Mouse (Mus musculus) limb, embryonic 14.5 days (tissue): ENCODE results near the gene Ugt1a7c. TPM values are rescaled to one million over a fixed set of nuclear protein-coding genes. Genes with fewer than 3 reads are reported as not detected.

Experiments used
- ATAC-seq: fragments of 200-750 bp; cut with Nextera tagmentation; 2 replicates; pipeline ENCODE4 v1.8.0; 2017; ENCODE audit warnings: low read depth, moderate number of reproducible peaks, moderate TSS enrichment; ENCODE audit not compliant: low FRiP score
- DNase-seq: peaks from one replicate; pipeline ENCODE4 v3.0.0-alpha.2; 2015; ENCODE audit warnings: low spot score
- H3K27ac ChIP-seq: fragments of 300-500 bp; sonication (generic); replicated peaks from 2 replicates; pipeline ENCODE4 v1.5.1; 2014; ENCODE audit warnings: low read depth, mild to moderate bottlenecking, low read length, moderate library complexity, mixed read lengths
- H3K27me3 ChIP-seq: fragments of 300-500 bp; sonication (generic); 2 replicates; pipeline ENCODE4 v1.6.1; 2014; ENCODE audit warnings: low read length, mixed read lengths; ENCODE audit not compliant: control insufficient read depth, insufficient read depth
- H3K36me3 ChIP-seq: fragments of 300-500 bp; sonication (generic); 2 replicates; pipeline ENCODE4 v1.6.1; 2014; ENCODE audit warnings: mild to moderate bottlenecking, low read length, moderate library complexity, mixed read lengths; ENCODE audit not compliant: control insufficient read depth, insufficient read depth
- H3K4me1 ChIP-seq: fragments of 300-500 bp; sonication (generic); 2 replicates; pipeline ENCODE4 v1.6.1; 2014; ENCODE audit warnings: antibody characterized with exemption, low read length, mixed read lengths; ENCODE audit not compliant: control insufficient read depth, insufficient read depth
- H3K4me2 ChIP-seq: fragments of 300-500 bp; sonication (generic); replicated peaks from 2 replicates; pipeline ENCODE4 v1.6.1; 2014; ENCODE audit warnings: low read depth, mild to moderate bottlenecking, low read length, moderate library complexity; ENCODE audit not compliant: severe bottlenecking
- H3K4me3 ChIP-seq: fragments of 300-500 bp; sonication (generic); replicated peaks from 2 replicates; pipeline ENCODE4 v1.5.1; 2014; ENCODE audit warnings: low read length
- H3K9ac ChIP-seq: fragments of 300-500 bp; sonication (generic); 2 replicates; pipeline ENCODE4 v1.6.1; 2014; ENCODE audit warnings: mild to moderate bottlenecking, low read depth, low read length, moderate library complexity; ENCODE audit not compliant: severe bottlenecking
- H3K9me3 ChIP-seq: fragments of 300-500 bp; sonication (generic); 2 replicates; pipeline ENCODE4 v1.6.1; 2016; ENCODE audit warnings: low read length; ENCODE audit not compliant: control insufficient read depth
- POLR2A ChIP-seq: fragments of 200-500 bp; IDR thresholded peaks from 2 replicates; pipeline ENCODE4 v1.8.0; 2012; ENCODE audit warnings: inconsistent platforms, mild to moderate bottlenecking, moderate library complexity, borderline replicate concordance; ENCODE audit not compliant: insufficient read depth, insufficient read length; ENCODE audit errors: extremely low read depth
- WGBS: fragments of 180-500 bp; shearing (Covaris S2); extraction: QIAGEN DNeasy Blood & Tissue Kit; methylation state at CpG from one replicate; pipeline ENCODE4 v1.1.7; 2014; 5-methylcytosine and 5-hydroxymethylcytosine counted together
- polyA plus RNA-seq, 2 experiments: library from polyadenylated mRNA; depleted of rRNA in 1 of 2; stranded (reverse) in 1 of 2; unstranded in 1 of 2; fragments of >200 nt; fragmentation: Nextera tagmentation in 1 of 2; extraction: Ambion mirVana in 1 of 2; gene quantifications; 2 replicates each; pipeline versions ENCODE4 v1.2.1 to v1.2.3; 2012 to 2014

The Ugt1a7c gene
- polyA plus RNA-seq, 2 experiments, result 2.2 to 2.6 TPM

- WGBS, result 78% methylated on average over 4 of the region's 4 CpGs
- no peak overlapping the region for H3K27ac ChIP-seq
- no peaks in the 10 kb centered on the region for H3K27me3 ChIP-seq
- no peaks in the 10 kb centered on the region for H3K9me3 ChIP-seq
- no peak for DNase-seq
- no peak for ATAC-seq
- H3K9ac ChIP-seq, result no peak overlapping the region
- TF ChIP-seq POLR2A, result no peak
- H3K4me3 ChIP-seq, result no peak overlapping the region
- H3K36me3 ChIP-seq, result no peaks in the 10 kb centered on the region
- H3K4me2 ChIP-seq, result no peak overlapping the region
- no peaks in the 10 kb centered on the region for H3K4me1 ChIP-seq
Observed at GRCm38 (mm10) chr1:88070902-88071301, 24.0 kb upstream of the Ugt1a7c start.

- no peak for TF ChIP-seq POLR2A
- H3K27me3 ChIP-seq, result no peaks in the 10 kb centered on the region
- no peak overlapping the region for H3K27ac ChIP-seq
- H3K4me2 ChIP-seq, result no peak overlapping the region
- no peaks in the 10 kb centered on the region for H3K36me3 ChIP-seq
- H3K4me3 ChIP-seq, result no peak overlapping the region
- 86% methylated on average over 2 of the region's 2 CpGs for WGBS
- H3K4me1 ChIP-seq, result no peaks in the 10 kb centered on the region
- DNase-seq, result no peak
- H3K9me3 ChIP-seq, result no peaks in the 10 kb centered on the region
- H3K9ac ChIP-seq, result no peak overlapping the region
- no peak for ATAC-seq
Observed at GRCm38 (mm10) chr1:88074471-88074870, 20.4 kb upstream of the Ugt1a7c start.

- H3K27me3 ChIP-seq, result no peaks in the 10 kb centered on the region
- no peak for TF ChIP-seq POLR2A
- no peak overlapping the region for H3K27ac ChIP-seq
- H3K4me2 ChIP-seq, result no peak overlapping the region
- DNase-seq (no peak), ATAC-seq (no peak)
- H3K9ac ChIP-seq, result no peak overlapping the region
- WGBS, result 92% methylated on average over 1 of the region's 1 CpGs
- no peaks in the 10 kb centered on the region for H3K9me3 ChIP-seq
- H3K36me3 ChIP-seq, result no peaks in the 10 kb centered on the region
- no peaks in the 10 kb centered on the region for H3K4me1 ChIP-seq
- H3K4me3 ChIP-seq, result no peak overlapping the region
Observed at GRCm38 (mm10) chr1:88077128-88077527, 17.7 kb upstream of the Ugt1a7c start.

- no peak for TF ChIP-seq POLR2A
- no peak for ATAC-seq
- 85% methylated on average over 1 of the region's 1 CpGs for WGBS
Observed at GRCm38 (mm10) chr1:88081670-88082069, 13.2 kb upstream of the Ugt1a7c start.

GRCm38 (mm10) chr1:88086125-88086524 is 8.7 kb upstream of the Ugt1a7c start:
- 72% methylated on average over 1 of the region's 1 CpGs for WGBS
- no peak for DNase-seq
- Histone ChIP-seq H3K36me3 (no peaks in the 10 kb centered on the region), H3K4me3 (no peak overlapping the region), H3K9me3 (no peaks in the 10 kb centered on the region), H3K9ac (no peak overlapping the region), H3K4me2 (no peak overlapping the region), H3K4me1 (no peaks in the 10 kb centered on the region), H3K27ac (no peak overlapping the region), H3K27me3 (no peaks in the 10 kb centered on the region)
- ATAC-seq, result no peak
- no peak for TF ChIP-seq POLR2A

More at GRCm38 (mm10) chr1:88081670-88082069, 13.2 kb upstream of the Ugt1a7c start:
- no peaks in the 10 kb centered on the region for H3K27me3 ChIP-seq
- no peak for DNase-seq
- no peak overlapping the region for H3K4me2 ChIP-seq
- H3K36me3 ChIP-seq, result no peaks in the 10 kb centered on the region
- H3K27ac ChIP-seq, result no peak overlapping the region
- no peaks in the 10 kb centered on the region for H3K9me3 ChIP-seq
- no peak overlapping the region for H3K4me3 ChIP-seq
- H3K4me1 ChIP-seq, result no peaks in the 10 kb centered on the region
- no peak overlapping the region for H3K9ac ChIP-seq

- no peaks in the 10 kb centered on the region for H3K9me3 ChIP-seq
- H3K27me3 ChIP-seq, result no peaks in the 10 kb centered on the region
- no peak within 1 kb of the TSS for H3K27ac ChIP-seq
- no peak within 1 kb of the TSS for H3K4me3 ChIP-seq
- ATAC-seq (no peak), DNase-seq (no peak)
- no peak within 1 kb of the TSS for H3K9ac ChIP-seq
- no peaks in the 10 kb centered on the region for H3K4me1 ChIP-seq
- no peaks in the 10 kb centered on the region for H3K36me3 ChIP-seq
- WGBS, result 76% methylated on average over 3 of the region's 3 CpGs
- no peak within 1 kb of the TSS for H3K4me2 ChIP-seq
- TF ChIP-seq POLR2A, result no peak
Observed at GRCm38 (mm10) chr1:88087513-88087912, 7.3 kb upstream of the Ugt1a7c start, which contains the start of gene Ugt1a8. Gene Ugt1a8, plus strand, starts transcription at chr1:88087813.
